Mouse (Mus musculus) spleen, adult 2 months (tissue): ENCODE results near the gene 6030408B16Rik. TPM values are rescaled to one million over a fixed set of nuclear protein-coding genes. Genes with fewer than 3 reads are reported as not detected.

Source experiments
- DNase-seq, 2 experiments: peaks; one replicate each; pipeline versions ENCODE4 v3.0.0 to v3.0.0-alpha.2; 2012 to 2021; ENCODE audit warnings: low spot score in 2 of 2, low read depth in 1 of 2
- H3K27ac ChIP-seq: fragments of 200-500 bp; 2 replicates; pipeline ENCODE4 v1.5.1; 2012; ENCODE audit warnings: low read length, inconsistent platforms; ENCODE audit not compliant: insufficient read depth
- H3K27me3 ChIP-seq: fragments of 200-500 bp; 2 replicates; pipeline ENCODE4 v1.6.1; 2012; ENCODE audit warnings: mild to moderate bottlenecking, moderate library complexity, low read length, inconsistent platforms; ENCODE audit not compliant: control insufficient read depth, insufficient read depth
- H3K36me3 ChIP-seq: fragments of 200-500 bp; 2 replicates; pipeline ENCODE4 v1.6.1; 2012; ENCODE audit warnings: mild to moderate bottlenecking, low read length, inconsistent platforms; ENCODE audit not compliant: control insufficient read depth, insufficient read depth
- H3K4me1 ChIP-seq: fragments of 200-500 bp; 2 replicates; pipeline ENCODE4 v1.6.1; 2011; ENCODE audit warnings: inconsistent platforms; ENCODE audit not compliant: control insufficient read depth, insufficient read depth, insufficient read length
- H3K4me3 ChIP-seq: fragments of 200-500 bp; 2 replicates; pipeline ENCODE4 v1.5.1; 2011; ENCODE audit warnings: mild to moderate bottlenecking, inconsistent platforms; ENCODE audit not compliant: insufficient read depth, insufficient read length; ENCODE audit errors: extremely low read depth
- CTCF ChIP-seq: fragments of 200-500 bp; IDR thresholded peaks from 2 replicates; pipeline ENCODE4 v1.5.1; 2011; ENCODE audit warnings: mild to moderate bottlenecking, inconsistent platforms; ENCODE audit not compliant: insufficient read depth, insufficient read length, insufficient replicate concordance; ENCODE audit errors: extremely low read depth
- POLR2A ChIP-seq: fragments of 200-500 bp; IDR thresholded peaks from 2 replicates; pipeline ENCODE4 v1.6.1; 2011; ENCODE audit warnings: low read depth, low read length, inconsistent platforms
- WGBS: fragments of 180-500 bp; shearing (Covaris S2); methylation state at CpG from one replicate; pipeline ENCODE4 v1.1.7; 2018; 5-methylcytosine and 5-hydroxymethylcytosine counted together
- polyA plus RNA-seq: library from polyadenylated mRNA; depleted of rRNA; stranded (reverse); fragments of >200 nt; gene quantifications from 2 replicates; pipeline ENCODE4 v1.2.3, GENCODE M21; 2012; rRNA removed

6030408B16Rik gene
- polyA plus RNA-seq, result 0.12 and 0.25 TPM in 2 replicates

- no peak for DNase-seq
Measured at GRCm38 (mm10) chr15:101293025-101293621, at the start of gene 6030408B16Rik. Gene 6030408B16Rik, plus strand, starts transcription at chr15:101293212.

GRCm38 (mm10) chr15:101244012-101244411 lies 49.0 kb upstream of the 6030408B16Rik start:
- no peak for DNase-seq
- no peak for TF ChIP-seq POLR2A
- TF ChIP-seq CTCF, result no peak
- H3K27ac ChIP-seq, result peak overlapping the region; percentile 74
- peaks cover 17% of the 10 kb centered on the region; the same call in 1 of the 2 replicates for H3K4me1 ChIP-seq
- H3K4me3 ChIP-seq, result no peak overlapping the region
- H3K27me3 ChIP-seq, result no peaks in the 10 kb centered on the region
- H3K36me3 ChIP-seq, result no peaks in the 10 kb centered on the region
- 28% methylated on average over 3 of the region's 3 CpGs for WGBS

More at GRCm38 (mm10) chr15:101293025-101293621, at the start of gene 6030408B16Rik:
- no peak within 1 kb of the TSS for H3K27ac ChIP-seq
- H3K4me1 ChIP-seq, result no peaks in the 10 kb centered on the region
- peaks cover 28% of the 10 kb centered on the region for H3K36me3 ChIP-seq
- no peaks in the 10 kb centered on the region for H3K27me3 ChIP-seq
- WGBS, result 48% methylated on average over 18 of the region's 18 CpGs
- H3K4me3 ChIP-seq, result no peak within 1 kb of the TSS
- no peak for TF ChIP-seq POLR2A
- TF ChIP-seq CTCF, result no peak

DNA sequence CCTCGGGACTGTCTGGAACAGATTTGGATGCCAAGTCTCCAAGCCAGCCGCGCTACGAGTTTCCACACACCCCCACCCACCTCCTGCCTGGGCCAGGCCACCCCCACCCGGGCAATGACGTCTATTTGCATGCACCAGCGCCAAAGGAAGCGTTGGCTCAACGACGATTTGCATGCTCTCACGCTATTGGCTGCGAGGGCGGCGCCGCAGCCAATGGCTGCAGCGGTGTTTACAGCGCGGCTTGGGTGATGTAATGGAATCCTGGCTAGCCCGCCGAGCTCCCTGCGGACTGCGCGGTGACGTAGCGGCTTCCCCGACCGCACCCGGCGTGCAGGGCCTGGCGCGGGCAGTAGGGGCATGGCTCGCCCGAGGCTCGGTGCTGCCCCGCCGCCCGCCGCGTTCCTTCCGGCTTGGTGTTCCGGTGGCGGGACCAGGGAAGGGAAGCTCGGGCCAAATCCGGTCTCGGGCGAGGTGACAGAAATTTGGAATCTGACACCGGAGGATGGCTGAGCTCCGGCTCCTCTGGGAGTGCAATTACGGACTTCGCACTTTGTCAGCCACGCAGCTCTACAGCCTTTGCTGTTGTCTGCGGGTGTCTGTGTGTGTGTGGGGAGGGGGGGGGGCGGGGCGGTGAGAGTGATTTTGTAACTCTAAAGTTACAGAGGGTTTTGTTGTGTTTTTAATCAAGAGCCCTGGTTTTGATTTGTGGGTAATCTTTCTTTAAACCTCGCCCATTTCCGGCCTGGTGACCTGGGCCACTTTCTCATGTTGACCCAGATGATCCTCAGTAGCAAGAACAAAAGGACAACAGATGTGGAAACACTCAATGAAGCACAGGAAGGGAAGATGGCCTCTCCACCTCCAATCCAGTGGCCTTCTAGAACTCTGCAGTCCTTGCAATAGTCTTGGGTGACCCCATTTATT lies 46.5 kb upstream of the 6030408B16Rik start:
- peak overlapping the region; percentile 60 for H3K4me3 ChIP-seq
- peak overlapping the region; percentile 94 for H3K27ac ChIP-seq
- TF ChIP-seq CTCF (peak; percentile 6; the same call in 1 of the 2 replicates), POLR2A (peak; percentile 65)
- H3K4me1 ChIP-seq, result peaks cover 23% of the 10 kb centered on the region; the same call in 1 of the 2 replicates
- H3K27me3 ChIP-seq, result no peaks in the 10 kb centered on the region
- under 1% methylated on average over 56 of the region's 56 CpGs for WGBS
- peak; percentile 95 to 98 for DNase-seq
- H3K36me3 ChIP-seq, result no peaks in the 10 kb centered on the region

DNA sequence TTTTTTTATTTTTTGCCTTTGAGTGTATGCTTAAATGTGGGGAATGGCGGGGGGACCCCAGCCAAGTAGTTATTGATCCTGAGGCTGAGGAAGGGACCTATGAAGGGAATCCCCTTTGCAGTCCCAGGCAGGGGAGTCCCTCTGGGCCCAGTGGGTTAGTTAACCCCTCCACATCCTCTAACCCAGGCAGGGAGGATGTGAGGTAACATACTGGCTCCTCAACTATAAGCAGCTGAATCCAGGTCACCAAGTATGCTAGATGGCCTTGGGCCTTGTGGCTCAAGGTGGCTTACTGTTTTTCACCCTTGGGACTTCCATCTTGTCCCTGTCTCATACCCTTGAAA lies 45.9 kb upstream of the 6030408B16Rik start:
- peak overlapping the region; percentile 94 for H3K27ac ChIP-seq
- 76% methylated on average over 1 of the region's 1 CpGs for WGBS
- no peak for DNase-seq
- TF ChIP-seq POLR2A (no peak), CTCF (no peak)
- peaks cover 23% of the 10 kb centered on the region; the same call in 1 of the 2 replicates for H3K4me1 ChIP-seq
- H3K4me3 ChIP-seq, result peak overlapping the region; percentile 60; the same call in 1 of the 2 replicates
- no peaks in the 10 kb centered on the region for H3K36me3 ChIP-seq
- H3K27me3 ChIP-seq, result no peaks in the 10 kb centered on the region

DNA sequence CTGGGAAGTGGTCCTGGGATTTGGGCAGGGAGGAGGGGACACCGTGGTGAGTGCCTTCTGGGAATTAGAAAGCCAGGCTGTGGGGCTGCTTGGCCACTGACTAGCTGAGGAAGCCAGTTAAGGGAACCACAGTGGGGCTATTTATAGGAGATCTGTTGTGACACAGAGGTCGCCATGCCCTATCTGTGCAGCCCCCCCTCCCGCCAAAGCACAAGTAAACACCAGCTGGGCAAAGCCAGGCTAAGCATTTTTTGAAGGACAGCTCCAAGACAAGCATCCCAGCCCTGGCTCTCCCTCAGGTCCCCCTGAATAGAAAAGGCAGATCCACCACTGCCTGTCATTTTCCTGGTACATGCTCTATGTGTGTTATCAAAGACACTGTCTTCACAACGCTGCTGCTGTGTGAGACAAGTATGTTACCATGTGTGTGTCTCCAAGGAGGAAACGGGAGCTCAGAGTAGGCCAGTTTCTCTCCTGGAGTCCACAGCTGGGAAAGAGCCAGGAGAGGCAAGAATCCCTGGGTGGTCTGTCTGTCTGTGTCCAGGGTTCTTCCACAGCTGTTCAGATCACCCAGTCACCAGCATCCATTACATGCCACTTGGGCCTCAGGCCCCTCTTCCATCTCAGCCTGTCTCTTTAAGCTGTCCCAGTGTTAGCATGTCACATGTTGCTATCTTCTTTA lies 44.8 kb upstream of the 6030408B16Rik start:
- no peak for TF ChIP-seq POLR2A
- TF ChIP-seq CTCF, result no peak
- no peak for DNase-seq

DNA sequence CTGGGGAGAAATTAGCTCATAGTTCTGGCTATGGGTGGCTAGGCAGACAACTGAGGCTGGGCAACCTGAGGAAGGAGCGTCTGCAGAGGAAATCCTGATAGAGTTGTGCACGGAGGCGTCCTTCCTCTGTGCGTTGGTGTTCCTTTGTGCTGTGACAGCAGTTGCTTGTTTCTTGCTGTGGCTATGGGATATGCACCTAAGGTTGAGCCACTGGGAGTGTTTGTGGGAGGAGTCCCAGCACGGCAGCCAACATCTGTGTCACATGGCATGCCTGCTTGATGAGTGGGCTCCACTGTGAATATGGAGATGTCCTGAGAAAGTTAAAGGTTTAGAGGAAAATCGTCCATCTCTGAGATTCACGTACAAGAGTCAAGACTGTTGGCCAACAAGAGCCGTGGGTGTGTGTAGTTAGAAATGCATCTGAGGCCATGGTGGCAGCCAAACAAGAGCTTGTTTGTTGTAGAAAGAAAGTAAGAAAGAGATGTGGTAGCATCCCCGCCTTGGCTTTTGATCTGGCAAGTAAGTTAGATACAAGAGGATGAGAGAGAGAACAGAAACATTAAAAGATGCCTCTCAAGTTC lies 42.7 kb upstream of the 6030408B16Rik start:
- DNase-seq, result no peak
- WGBS, result 45% methylated on average over 9 of the region's 9 CpGs
- H3K4me3 ChIP-seq, result no peak overlapping the region
- TF ChIP-seq POLR2A (no peak), CTCF (no peak)
- H3K27ac ChIP-seq, result no peak overlapping the region
- H3K27me3 ChIP-seq, result no peaks in the 10 kb centered on the region
- no peaks in the 10 kb centered on the region for H3K36me3 ChIP-seq
- peaks cover 28% of the 10 kb centered on the region; the same call in 1 of the 2 replicates for H3K4me1 ChIP-seq

More for the DNA sequence above, 44.8 kb upstream of the 6030408B16Rik start:
- peaks cover 27% of the 10 kb centered on the region; the same call in 1 of the 2 replicates for H3K4me1 ChIP-seq
- WGBS, result 40% methylated on average over 5 of the region's 5 CpGs
- no peaks in the 10 kb centered on the region for H3K36me3 ChIP-seq
- H3K27ac ChIP-seq, result peak overlapping the region; percentile 12; the same call in 1 of the 2 replicates
- no peaks in the 10 kb centered on the region for H3K27me3 ChIP-seq
- no peak overlapping the region for H3K4me3 ChIP-seq
